Mouse (Mus musculus) forebrain, embryonic 13.5 days (tissue): ENCODE results near the gene Myo10. TPM values are rescaled to one million over a fixed set of nuclear protein-coding genes. Genes with fewer than 3 reads are reported as not detected.

Source experiments
- ATAC-seq: fragments of 200-750 bp; cut with Nextera tagmentation; 2 replicates; pipeline ENCODE4 v1.8.0; 2017
- H3K27ac ChIP-seq: fragments of 300-500 bp; sonication (generic); 2 replicates; pipeline ENCODE4 v1.5.1; 2015; ENCODE audit warnings: inconsistent platforms, mild to moderate bottlenecking, moderate library complexity
- H3K27me3 ChIP-seq: fragments of 300-500 bp; sonication (generic); 2 replicates; pipeline ENCODE4 v1.6.1; 2015; ENCODE audit warnings: mild to moderate bottlenecking, inconsistent platforms
- H3K36me3 ChIP-seq: fragments of 300-500 bp; sonication (generic); 2 replicates; pipeline ENCODE4 v1.6.1; 2015; ENCODE audit warnings: mild to moderate bottlenecking, inconsistent platforms; ENCODE audit not compliant: poor library complexity, severe bottlenecking
- H3K4me1 ChIP-seq: fragments of 300-500 bp; sonication (generic); 2 replicates; pipeline ENCODE4 v1.6.1; 2015; ENCODE audit warnings: inconsistent platforms
- H3K4me2 ChIP-seq: fragments of 300-500 bp; sonication (generic); 2 replicates; pipeline ENCODE4 v1.6.1; 2015; ENCODE audit warnings: inconsistent platforms, mild to moderate bottlenecking, moderate library complexity
- H3K4me3 ChIP-seq: fragments of 300-500 bp; sonication (generic); 2 replicates; pipeline ENCODE4 v1.5.1; 2015; ENCODE audit warnings: mild to moderate bottlenecking, inconsistent platforms
- H3K9ac ChIP-seq: fragments of 300-500 bp; sonication (generic); 2 replicates; pipeline ENCODE4 v1.6.1; 2015; ENCODE audit warnings: mild to moderate bottlenecking, inconsistent platforms
- H3K9me3 ChIP-seq: fragments of 300-500 bp; sonication (generic); replicated peaks from 2 replicates; pipeline ENCODE4 v1.6.1; 2016; ENCODE audit warnings: inconsistent platforms
- WGBS: fragments of 180-500 bp; shearing (Covaris S2); methylation state at CpG from one replicate; pipeline ENCODE4 v1.1.7; 2015; 5-methylcytosine and 5-hydroxymethylcytosine counted together
- polyA plus RNA-seq: library from polyadenylated mRNA; unstranded; fragments of >200 nt; fragmentation: Nextera tagmentation; extraction: Ambion mirVana; gene quantifications from 2 replicates; pipeline ENCODE4 v1.2.1, GENCODE M21; 2015

Myo10 gene
- polyA plus RNA-seq, 1 experiment from 2014 or later, result 61.4 TPM

- Histone ChIP-seq H3K4me3 (no peak overlapping the region), H3K4me2 (no peak overlapping the region), H3K9me3 (no peaks in the 10 kb centered on the region), H3K4me1 (peaks cover 13% of the 10 kb centered on the region), H3K9ac (no peak overlapping the region), H3K27ac (no peak overlapping the region), H3K36me3 (no peaks in the 10 kb centered on the region), H3K27me3 (peaks cover 50% of the 10 kb centered on the region)
- WGBS, result 81% methylated on average over 4 of the region's 4 CpGs
- no peak for ATAC-seq
Measured at GRCm38 (mm10) chr15:25620560-25620959, 1.8 kb upstream of the Myo10 start.

DNA sequence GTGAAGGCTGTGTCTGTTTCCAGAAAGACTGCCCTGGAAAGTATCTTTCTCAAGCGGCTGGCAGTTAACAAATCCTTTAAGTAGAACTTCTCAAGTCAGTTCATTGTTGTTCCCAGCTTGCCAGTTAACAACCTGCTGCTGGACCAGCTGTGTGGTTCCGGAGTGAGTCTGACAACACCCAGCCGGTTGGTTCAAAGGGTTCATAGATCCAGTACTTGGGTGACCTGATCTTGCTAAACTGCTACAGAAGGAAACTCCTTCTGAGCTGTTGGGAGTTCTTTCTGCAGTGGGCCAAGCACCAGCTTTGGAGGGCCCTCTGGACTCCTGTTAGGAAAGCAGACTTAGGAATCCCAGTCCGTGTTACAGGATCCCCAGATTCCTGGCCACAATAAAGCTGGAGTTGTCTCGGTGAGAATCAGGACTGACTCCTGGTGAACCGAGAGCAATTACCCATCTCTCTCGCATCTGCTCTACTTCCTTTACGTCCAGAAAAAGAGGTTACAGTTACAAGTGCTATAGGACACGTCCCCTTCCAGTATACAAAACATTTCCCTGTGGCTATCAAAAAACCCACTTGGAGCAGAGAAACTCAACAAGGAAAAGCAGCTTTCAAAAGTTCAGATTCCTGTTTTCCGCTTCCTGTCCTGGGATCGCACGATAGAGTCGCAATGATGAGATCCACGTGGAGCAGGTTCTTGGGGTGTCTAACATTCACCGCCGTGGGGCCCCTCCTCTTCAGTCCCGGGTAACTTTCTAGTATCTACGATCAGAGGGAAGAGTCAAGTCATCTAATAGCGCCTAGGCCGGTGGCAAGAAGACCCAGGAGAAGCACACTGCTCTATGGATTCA is 750 bp upstream of the Myo10 start:
- Histone ChIP-seq H3K4me3 (peak overlapping the region; percentile 61), H3K27ac (no peak overlapping the region), H3K27me3 (peaks cover 54% of the 10 kb centered on the region), H3K4me2 (peak overlapping the region; percentile 98), H3K4me1 (peaks cover 13% of the 10 kb centered on the region), H3K36me3 (no peaks in the 10 kb centered on the region), H3K9ac (no peak overlapping the region), H3K9me3 (no peaks in the 10 kb centered on the region)
- ATAC-seq, result no peak
- 3% methylated on average over 20 of the region's 20 CpGs for WGBS

- Histone ChIP-seq H3K9ac (peak overlapping the region; percentile 66), H3K4me2 (peak overlapping the region; percentile 98), H3K9me3 (no peaks in the 10 kb centered on the region), H3K27me3 (peaks cover 57% of the 10 kb centered on the region), H3K4me1 (peaks cover 13% of the 10 kb centered on the region), H3K4me3 (peak overlapping the region; percentile 61), H3K27ac (0 out of 2 replicates have a peak overlapping the region, but pooled peaks have one; percentile 12), H3K36me3 (no peaks in the 10 kb centered on the region)
- under 1% methylated on average over 59 of the region's 61 CpGs for WGBS
- no peak; the same call in 1 of the 2 replicates for ATAC-seq
Measured at GRCm38 (mm10) chr15:25622867-25623471, 644 bp downstream of the Myo10 start.

DNA sequence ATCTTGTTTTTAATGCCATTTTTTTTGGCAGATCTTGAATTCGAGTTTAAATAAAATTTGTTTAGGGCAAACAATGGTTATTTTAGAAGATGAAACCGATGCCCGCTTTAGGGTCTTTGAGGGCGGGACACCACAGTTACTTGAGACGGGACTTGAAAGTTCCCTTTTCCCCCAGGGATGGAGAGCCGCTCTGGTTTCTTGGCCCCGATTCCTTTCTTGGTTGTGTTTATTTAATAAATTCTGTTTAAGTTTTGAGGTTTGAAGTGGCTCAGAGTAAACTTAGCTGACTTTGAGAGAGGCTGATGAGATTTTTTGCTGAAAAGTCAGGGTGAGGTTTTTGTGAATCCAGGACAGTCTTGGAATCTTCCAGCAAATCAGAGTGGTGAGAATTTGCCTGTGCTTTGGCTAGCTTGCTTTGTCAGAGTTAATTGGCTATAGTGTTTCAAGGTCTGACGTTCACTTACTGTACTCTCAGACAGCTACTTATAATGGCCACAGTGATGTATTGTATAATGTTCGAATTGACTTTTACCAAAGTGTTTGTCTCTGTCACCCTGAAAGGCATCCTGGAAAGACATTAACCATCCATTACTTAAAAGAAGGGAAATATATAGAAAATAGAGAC is 1.3 kb downstream of the Myo10 start:
- Histone ChIP-seq H3K9me3 (no peaks in the 10 kb centered on the region), H3K4me3 (peak overlapping the region; percentile 61), H3K9ac (0 out of 2 replicates have a peak overlapping the region, but pooled peaks have one; percentile 66), H3K4me1 (peaks cover 13% of the 10 kb centered on the region), H3K4me2 (peak overlapping the region; percentile 98), H3K27me3 (peaks cover 57% of the 10 kb centered on the region), H3K27ac (no peak overlapping the region), H3K36me3 (no peaks in the 10 kb centered on the region)
- WGBS, result 12% methylated on average over 9 of the region's 9 CpGs
- no peak for ATAC-seq

- peaks cover 13% of the 10 kb centered on the region for H3K4me1 ChIP-seq
- no peak overlapping the region for H3K9ac ChIP-seq
- H3K27me3 ChIP-seq, result peaks cover 57% of the 10 kb centered on the region
- ATAC-seq, result no peak
- no peaks in the 10 kb centered on the region for H3K36me3 ChIP-seq
- H3K27ac ChIP-seq, result no peak overlapping the region
- no peaks in the 10 kb centered on the region for H3K9me3 ChIP-seq
- 64% methylated on average over 3 of the region's 3 CpGs for WGBS
- 0 out of 2 replicates have a peak overlapping the region, but pooled peaks have one; percentile 61 for H3K4me3 ChIP-seq
- H3K4me2 ChIP-seq, result no peak overlapping the region
Measured at GRCm38 (mm10) chr15:25624263-25624662, 1.9 kb downstream of the Myo10 start.

DNA sequence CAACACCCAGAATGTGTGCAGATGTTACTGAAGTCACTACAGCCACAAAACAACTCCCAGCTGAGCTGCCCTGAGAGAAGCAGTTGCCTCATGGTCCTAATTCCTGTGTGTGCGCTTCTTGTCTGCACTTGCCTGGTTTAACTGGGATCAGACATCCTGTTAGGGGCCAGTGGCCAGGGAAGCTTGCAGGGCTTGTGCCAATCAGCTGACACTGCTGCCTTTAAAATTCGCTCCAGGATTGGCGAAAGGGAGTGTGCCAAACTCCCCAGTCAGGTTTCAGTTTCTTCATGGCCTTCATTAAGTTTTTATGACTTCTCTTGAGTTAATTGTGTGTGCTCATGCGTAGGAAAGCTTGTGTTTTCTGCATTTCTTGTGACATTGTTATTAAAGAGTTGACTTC is 3.1 kb downstream of the Myo10 start:
- Histone ChIP-seq H3K36me3 (no peaks in the 10 kb centered on the region), H3K27me3 (peaks cover 53% of the 10 kb centered on the region), H3K9me3 (no peaks in the 10 kb centered on the region), H3K9ac (no peak overlapping the region), H3K4me2 (no peak overlapping the region), H3K27ac (no peak overlapping the region), H3K4me1 (peaks cover 13% of the 10 kb centered on the region), H3K4me3 (no peak overlapping the region)
- WGBS, result 69% methylated on average over 4 of the region's 4 CpGs
- no peak for ATAC-seq

- no peak overlapping the region for H3K27ac ChIP-seq
- WGBS, result 90% methylated on average over 7 of the region's 7 CpGs
Measured at GRCm38 (mm10) chr15:25627012-25627411, 4.7 kb downstream of the Myo10 start.

GRCm38 (mm10) chr15:25628251-25628650 is 5.9 kb downstream of the Myo10 start:
- H3K4me3 ChIP-seq, result no peak overlapping the region
- ATAC-seq, result no peak
- H3K4me2 ChIP-seq, result no peak overlapping the region
- no peaks in the 10 kb centered on the region for H3K36me3 ChIP-seq
- peaks cover 6% of the 10 kb centered on the region for H3K4me1 ChIP-seq
- H3K9me3 ChIP-seq, result no peaks in the 10 kb centered on the region
- H3K27me3 ChIP-seq, result peaks cover 30% of the 10 kb centered on the region
- no peak overlapping the region for H3K27ac ChIP-seq
- 86% methylated on average over 2 of the region's 2 CpGs for WGBS
- H3K9ac ChIP-seq, result no peak overlapping the region

More at GRCm38 (mm10) chr15:25627012-25627411, 4.7 kb downstream of the Myo10 start:
- no peaks in the 10 kb centered on the region for H3K36me3 ChIP-seq
- H3K9ac ChIP-seq, result no peak overlapping the region
- no peak for ATAC-seq
- H3K4me2 ChIP-seq, result no peak overlapping the region
- peaks cover 13% of the 10 kb centered on the region for H3K4me1 ChIP-seq
- H3K4me3 ChIP-seq, result no peak overlapping the region
- no peaks in the 10 kb centered on the region for H3K9me3 ChIP-seq
- peaks cover 38% of the 10 kb centered on the region for H3K27me3 ChIP-seq

- Histone ChIP-seq H3K4me1 (no peaks in the 10 kb centered on the region), H3K27ac (no peak overlapping the region), H3K9ac (no peak overlapping the region), H3K9me3 (no peaks in the 10 kb centered on the region), H3K27me3 (peaks cover 7% of the 10 kb centered on the region), H3K4me2 (no peak overlapping the region), H3K36me3 (no peaks in the 10 kb centered on the region), H3K4me3 (no peak overlapping the region)
- ATAC-seq, result no peak
- WGBS, result 75% methylated on average over 9 of the region's 9 CpGs
Measured at GRCm38 (mm10) chr15:25630716-25631115, 8.4 kb downstream of the Myo10 start.

- ATAC-seq, result no peak
- Histone ChIP-seq H3K4me2 (no peak overlapping the region), H3K9ac (no peak overlapping the region), H3K27me3 (peaks cover 3% of the 10 kb centered on the region; the same call in 1 of the 2 replicates), H3K4me1 (no peaks in the 10 kb centered on the region), H3K4me3 (no peak overlapping the region), H3K27ac (no peak overlapping the region), H3K36me3 (no peaks in the 10 kb centered on the region), H3K9me3 (no peaks in the 10 kb centered on the region)
- WGBS, result 94% methylated on average over 6 of the region's 6 CpGs
Measured at GRCm38 (mm10) chr15:25631332-25631731, 9.0 kb downstream of the Myo10 start.

DNA sequence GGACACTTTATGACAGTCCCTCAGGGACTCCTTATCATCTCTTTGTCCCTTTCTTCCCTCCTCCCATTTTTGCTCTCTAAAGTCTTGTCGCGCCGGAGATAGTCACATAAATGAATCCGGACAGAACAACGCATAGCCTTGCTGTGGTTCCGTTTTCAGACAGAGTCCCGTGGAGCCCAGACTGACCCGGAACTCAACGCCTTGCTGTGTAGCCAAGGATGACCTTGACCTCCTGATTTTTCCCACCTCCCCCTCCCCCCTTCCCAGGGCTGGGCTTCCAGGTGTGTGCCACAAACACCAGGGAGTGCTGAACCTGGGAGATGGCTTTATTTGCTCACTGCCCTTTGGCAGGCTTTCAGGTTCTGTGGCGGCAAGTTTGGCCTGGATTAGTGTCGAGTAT is 10.6 kb downstream of the Myo10 start:
- Histone ChIP-seq H3K9ac (no peak overlapping the region), H3K27me3 (peaks cover 6% of the 10 kb centered on the region; the same call in 1 of the 2 replicates), H3K36me3 (no peaks in the 10 kb centered on the region), H3K4me1 (no peaks in the 10 kb centered on the region), H3K9me3 (no peaks in the 10 kb centered on the region), H3K4me2 (no peak overlapping the region), H3K27ac (no peak overlapping the region), H3K4me3 (no peak overlapping the region)
- ATAC-seq, result no peak
- WGBS, result 87% methylated on average over 11 of the region's 11 CpGs
